Mouse (Mus musculus) embryonic fibroblast, embryonic 13.5 days (primary cell): ENCODE measurements around the gene B3gnt3. TPM values are rescaled to one million over a fixed set of nuclear protein-coding genes. Genes with fewer than 3 reads are reported as not detected.

Source experiments
- H3K27ac ChIP-seq: 2 replicates; pipeline ENCODE4 v1.5.1; 2012; ENCODE audit warnings: low read length, control low read depth, inconsistent platforms; ENCODE audit not compliant: insufficient read depth
- H3K4me1 ChIP-seq: 2 replicates; pipeline ENCODE4 v1.6.1; 2011; ENCODE audit warnings: low read length; ENCODE audit not compliant: control insufficient read depth, insufficient read depth
- H3K4me3 ChIP-seq: 2 replicates; pipeline ENCODE4 v1.5.1; 2011; ENCODE audit warnings: mild to moderate bottlenecking, control low read depth, low read length; ENCODE audit not compliant: insufficient read depth
- CTCF ChIP-seq: IDR thresholded peaks from 2 replicates; pipeline ENCODE4 v1.5.1; 2011; ENCODE audit warnings: mild to moderate bottlenecking, control low read depth, low read length, moderate library complexity, borderline replicate concordance; ENCODE audit not compliant: insufficient read depth
- POLR2A ChIP-seq: IDR thresholded peaks from 2 replicates; pipeline ENCODE4 v1.6.1; 2011; ENCODE audit warnings: low read depth, mild to moderate bottlenecking, control low read depth, low read length, moderate library complexity
- polyA plus RNA-seq: library from polyadenylated mRNA; stranded (reverse); fragments of >200 nt; gene quantifications from 2 replicates; pipeline ENCODE4 v1.2.4, GENCODE M21; 2011; ENCODE audit warnings: low read depth; ENCODE audit not compliant: missing spikeins, insufficient read length

The B3gnt3 gene
- polyA plus RNA-seq, 1 experiment, result 0.67 TPM

DNA sequence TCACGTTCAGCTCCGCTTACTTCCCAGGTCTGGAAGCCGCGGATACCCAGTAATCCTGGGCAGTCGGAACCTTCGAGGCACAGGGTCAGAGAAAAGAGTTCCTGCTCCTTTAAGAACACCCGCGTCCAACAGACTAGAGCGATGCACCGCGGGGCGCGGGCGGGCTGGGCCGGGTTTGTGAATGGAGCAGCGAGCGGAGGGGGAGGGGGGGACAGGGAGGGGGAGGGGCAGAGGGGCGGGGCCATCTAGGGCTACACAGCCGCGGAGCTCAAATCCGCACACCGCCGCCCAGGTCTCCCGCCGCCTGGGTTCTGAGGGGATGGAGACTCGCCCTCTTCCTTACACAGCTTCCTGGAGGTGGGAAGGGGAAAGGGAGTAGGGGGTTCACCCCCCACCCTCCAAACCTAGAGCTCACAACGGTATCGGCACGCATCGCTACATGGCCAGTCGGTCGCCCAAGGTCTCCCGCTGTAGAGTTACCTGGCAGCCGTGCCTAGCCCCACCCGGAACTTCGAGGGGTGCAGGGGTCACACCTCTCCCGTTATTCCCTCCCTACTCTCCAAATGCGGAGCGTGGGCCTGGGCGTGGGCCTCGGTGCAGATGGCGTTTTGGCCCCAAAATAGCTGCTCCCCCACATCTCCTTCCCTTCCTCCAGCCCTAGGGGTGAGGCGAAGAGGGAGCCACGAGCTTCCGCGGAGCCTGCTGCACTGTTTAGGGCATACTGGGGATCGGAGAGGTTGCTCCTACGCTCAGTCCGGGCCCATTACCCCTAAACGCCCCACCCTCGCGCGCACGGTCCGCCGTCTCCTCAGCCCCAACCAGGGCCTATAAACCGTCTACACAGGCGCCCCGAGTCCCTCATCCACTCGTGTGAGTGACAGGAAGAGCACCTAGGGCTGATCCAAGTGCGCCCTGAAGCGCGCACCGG, 30.7 kb downstream of the B3gnt3 start:
- Histone ChIP-seq H3K4me3 (peak overlapping the region; percentile 54), H3K27ac (no peak overlapping the region; the same call in 1 of the 2 replicates), H3K4me1 (peaks cover 14% of the 10 kb centered on the region)
- TF ChIP-seq CTCF (no peak), POLR2A (no peak; the same call in 1 of the 2 replicates)

DNA sequence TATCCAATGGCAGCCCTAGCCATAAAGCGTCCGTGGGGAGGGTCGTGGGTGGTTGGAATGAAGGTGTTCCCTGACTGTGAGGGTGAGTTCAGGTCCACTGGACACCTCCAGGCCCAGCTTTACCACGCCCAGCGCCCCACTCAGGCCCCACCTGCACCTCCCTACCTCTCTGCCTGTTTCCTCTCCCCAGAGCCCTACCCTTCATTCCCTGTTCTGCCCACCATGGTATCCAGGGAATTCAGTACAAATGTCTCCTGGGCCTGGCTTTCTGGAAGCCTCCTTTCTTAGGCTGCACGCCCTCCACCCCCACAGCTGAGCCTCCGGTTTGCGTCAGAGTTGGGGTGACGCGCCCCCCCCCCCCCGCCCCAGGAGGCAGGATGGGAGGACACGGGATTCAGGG, 31.4 kb downstream of the B3gnt3 start:
- TF ChIP-seq POLR2A (no peak), CTCF (no peak)
- no peak overlapping the region for H3K27ac ChIP-seq

GRCm38 (mm10) chr8:71668220-71668975, 33.2 kb downstream of the B3gnt3 start:
- Histone ChIP-seq H3K4me3 (no peak overlapping the region), H3K27ac (no peak overlapping the region; the same call in 1 of the 2 replicates), H3K4me1 (peaks cover 9% of the 10 kb centered on the region; the same call in 1 of the 2 replicates)
- TF ChIP-seq CTCF (no peak), POLR2A (peak; percentile 36; the same call in 1 of the 2 replicates)

More for the DNA sequence above, 31.4 kb downstream of the B3gnt3 start:
- Histone ChIP-seq H3K4me3 (peak overlapping the region; percentile 18; the same call in 1 of the 2 replicates), H3K4me1 (peaks cover 9% of the 10 kb centered on the region; the same call in 1 of the 2 replicates)

GRCm38 (mm10) chr8:71667256-71667655, 34.3 kb downstream of the B3gnt3 start:
- H3K4me3 ChIP-seq, result no peak overlapping the region
- no peak overlapping the region for H3K27ac ChIP-seq
- H3K4me1 ChIP-seq, result peaks cover 9% of the 10 kb centered on the region; the same call in 1 of the 2 replicates
- TF ChIP-seq CTCF (no peak), POLR2A (no peak)

GRCm38 (mm10) chr8:71666855-71667254, 34.7 kb downstream of the B3gnt3 start:
- TF ChIP-seq POLR2A (no peak), CTCF (no peak)
- H3K27ac ChIP-seq, result no peak overlapping the region
- no peak overlapping the region for H3K4me3 ChIP-seq
- peaks cover 9% of the 10 kb centered on the region; the same call in 1 of the 2 replicates for H3K4me1 ChIP-seq

- Histone ChIP-seq H3K4me1 (peaks cover 9% of the 10 kb centered on the region; the same call in 1 of the 2 replicates), H3K27ac (no peak overlapping the region), H3K4me3 (no peak overlapping the region)
- no peak for TF ChIP-seq CTCF
- TF ChIP-seq POLR2A, result no peak
Measured at GRCm38 (mm10) chr8:71665331-71666130, 36.1 kb downstream of the B3gnt3 start.

DNA sequence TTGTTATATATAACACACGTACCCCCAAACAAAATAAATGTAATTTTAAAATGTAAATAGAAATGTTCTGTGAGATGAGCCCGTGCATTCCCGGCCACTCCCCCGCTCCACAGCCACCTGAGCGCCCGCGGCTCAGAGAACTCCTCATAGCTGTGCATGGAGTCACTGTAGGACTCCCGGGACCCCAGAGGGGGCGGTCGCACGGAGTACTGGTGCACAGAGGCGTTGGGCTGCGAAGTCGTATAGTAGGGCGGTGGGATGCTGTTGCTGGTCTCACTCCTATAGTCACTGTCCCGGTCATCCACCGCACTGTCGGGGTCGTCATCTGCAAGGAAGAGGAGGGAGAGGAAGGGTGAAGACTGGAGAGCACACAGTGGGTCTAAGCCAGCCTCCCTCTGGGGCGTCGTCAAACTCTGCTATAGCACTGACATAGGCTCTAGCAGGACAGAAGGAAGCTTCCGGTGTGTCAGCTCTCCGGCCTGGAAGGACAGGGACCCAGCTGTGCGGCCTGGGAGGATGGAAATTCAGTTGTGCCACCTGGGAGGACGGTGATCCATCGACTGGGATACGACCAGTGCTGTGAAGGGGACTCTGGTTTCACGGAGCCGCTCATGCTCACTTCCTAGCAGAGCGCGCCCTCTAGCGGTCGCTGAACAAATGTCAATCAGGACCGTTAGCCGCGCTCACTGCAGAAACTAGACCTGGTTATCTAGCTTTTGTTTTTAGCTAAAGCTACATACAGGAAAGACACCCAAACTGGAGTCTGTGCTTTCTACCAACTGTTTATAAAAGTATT, 41.1 kb downstream of the B3gnt3 start:
- Histone ChIP-seq H3K27ac (no peak overlapping the region), H3K4me1 (no peaks in the 10 kb centered on the region; the same call in 1 of the 2 replicates), H3K4me3 (no peak overlapping the region)
- TF ChIP-seq POLR2A, result no peak
- TF ChIP-seq CTCF, result peak; percentile 96

DNA sequence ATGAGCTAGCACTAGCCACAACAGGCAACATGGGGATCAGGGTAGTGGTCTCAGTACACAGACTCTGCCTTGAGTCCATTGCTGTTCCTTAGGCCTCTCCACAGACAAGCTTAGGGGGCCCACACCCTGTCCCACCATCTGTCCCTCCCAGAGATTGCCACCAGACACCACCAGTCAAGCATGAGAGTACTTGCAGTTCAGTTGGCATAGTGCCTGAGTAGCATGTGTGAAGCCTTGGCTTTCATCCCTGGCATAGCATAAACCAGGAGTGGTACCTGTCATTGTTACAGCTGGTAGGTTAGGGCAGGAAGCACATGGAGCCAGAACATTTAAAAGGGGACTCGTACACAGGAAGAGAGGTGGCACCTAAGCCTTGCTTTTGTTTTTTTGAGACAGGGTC, 41.8 kb downstream of the B3gnt3 start:
- no peak overlapping the region for H3K4me3 ChIP-seq
- no peaks in the 10 kb centered on the region; the same call in 1 of the 2 replicates for H3K4me1 ChIP-seq
- H3K27ac ChIP-seq, result no peak overlapping the region
- TF ChIP-seq POLR2A, result no peak
- TF ChIP-seq CTCF, result no peak

- Histone ChIP-seq H3K4me1 (no peaks in the 10 kb centered on the region; the same call in 1 of the 2 replicates), H3K4me3 (no peak overlapping the region), H3K27ac (no peak overlapping the region)
- TF ChIP-seq POLR2A (no peak), CTCF (no peak)
Measured at GRCm38 (mm10) chr8:71658515-71659049, 43.0 kb downstream of the B3gnt3 start.
